Mouse (Mus musculus): ENCODE data around the gene Max.

GRCm38 (mm10) chr12:76924904-76925604, 36.9 kb downstream of the Max start:
- TF ChIP-seq CTCF (IDR thresholded peaks at IDR 0.05; ENCODE audit: extremely low read depth, insufficient read depth, insufficient read length, insufficient replicate concordance) = no peak
- TF ChIP-seq POLR2A (IDR thresholded peaks at IDR 0.05; ENCODE audit: low read depth, low read length) = no peak

Measured in spleen, adult 2 months (tissue).